Mouse (Mus musculus) Muller cell, postnatal 12 days (primary cell): ENCODE results near the gene Chtop.

Experiments used
- DNase-seq: peaks from one replicate; pipeline ENCODE4 v3.0.0-alpha.2; 2015; ENCODE audit errors: inconsistent ontology term

Chtop gene

GRCm38 (mm10) chr3:90508950-90509746 lies at the start of gene Chtop:
Chtop (minus strand) TSS chr3:90509498.
- DNase-seq: peak; percentile 99

- DNase-seq: peak; percentile 84
Observed at GRCm38 (mm10) chr3:90555954-90556353, 46.7 kb upstream of the Chtop start.

- no peak for DNase-seq
Observed at GRCm38 (mm10) chr3:90552231-90552630, 42.9 kb upstream of the Chtop start.

- DNase-seq: no peak
Observed at GRCm38 (mm10) chr3:90550421-90550790, 41.1 kb upstream of the Chtop start.

GRCm38 (mm10) chr3:90549676-90550420 lies 40.5 kb upstream of the Chtop start:
- DNase-seq: peak; percentile 52

- peak; percentile 68 for DNase-seq
Observed at GRCm38 (mm10) chr3:90540904-90541303, 31.6 kb upstream of the Chtop start.

GRCm38 (mm10) chr3:90537905-90538296 lies 28.6 kb upstream of the Chtop start:
- DNase-seq: no peak

GRCm38 (mm10) chr3:90537141-90537904 lies 28.0 kb upstream of the Chtop start, which contains the start of gene S100a16:
S100a16 (plus strand) TSS chr3:90537254.
- peak; percentile 87 for DNase-seq

- no peak for DNase-seq
Observed at GRCm38 (mm10) chr3:90535446-90535845, 26.1 kb upstream of the Chtop start.

- no peak for DNase-seq
Observed at GRCm38 (mm10) chr3:90531713-90532112, 22.4 kb upstream of the Chtop start.

- no peak for DNase-seq
Observed at GRCm38 (mm10) chr3:90527291-90527873, 18.1 kb upstream of the Chtop start.

GRCm38 (mm10) chr3:90526580-90526979 lies 17.3 kb upstream of the Chtop start, which contains the start of gene S100a14:
S100a14 (plus strand) TSS chr3:90526856.
- no peak for DNase-seq

GRCm38 (mm10) chr3:90526076-90526475 lies 16.8 kb upstream of the Chtop start:
- DNase-seq: no peak

- DNase-seq: peak; percentile 60
Observed at GRCm38 (mm10) chr3:90525421-90525820, 16.1 kb upstream of the Chtop start.

GRCm38 (mm10) chr3:90517711-90518110 lies 8.4 kb upstream of the Chtop start:
- DNase-seq: no peak

- no peak for DNase-seq
Observed at GRCm38 (mm10) chr3:90515789-90516188, 6.5 kb upstream of the Chtop start.

- DNase-seq: no peak
Observed at GRCm38 (mm10) chr3:90515242-90515641, 5.9 kb upstream of the Chtop start.

GRCm38 (mm10) chr3:90514691-90515090 lies 5.4 kb upstream of the Chtop start:
- DNase-seq: peak; percentile 79

GRCm38 (mm10) chr3:90513796-90514590 lies 4.7 kb upstream of the Chtop start, which contains the start of the genes S100a1 and S100a13:
S100a1 (minus strand) TSS chr3:90514392.
S100a13 (plus strand) TSS chr3:90514435.
- peak; percentile 88 for DNase-seq

GRCm38 (mm10) chr3:90512948-90513642 lies 3.8 kb upstream of the Chtop start:
- no peak for DNase-seq
